Mouse (Mus musculus): ENCODE data around the gene Cers2.

Cers2 gene

DNA sequence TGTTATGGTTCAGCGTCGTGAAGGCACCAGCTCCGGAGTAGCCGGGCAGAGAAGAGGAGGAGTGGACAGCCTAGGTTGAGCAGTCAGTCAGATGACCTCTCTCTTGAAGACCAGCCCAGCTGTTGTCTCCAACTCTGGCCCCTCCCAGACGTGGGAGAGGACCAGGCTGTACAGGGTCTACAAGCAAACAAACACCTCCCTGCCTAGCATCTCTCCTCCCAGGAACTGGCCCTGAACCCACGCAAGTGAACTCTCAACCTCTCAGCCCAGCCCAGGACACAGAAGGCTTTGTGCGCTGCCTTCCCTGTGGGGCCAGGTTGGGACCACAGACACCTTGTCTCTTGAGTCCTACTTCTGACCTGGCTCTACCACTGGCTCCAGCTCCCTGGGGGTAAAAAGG is 7.5 kb upstream of the Cers2 start, which contains the start of gene Anxa9:
Gene Anxa9 (minus strand): TSS at position 77 of the 400 bp plus-strand sequence.
- TF ChIP-seq NANOG (IDR thresholded peaks at IDR 0.05; ENCODE audit: borderline replicate concordance, low read length), result no peak
- H3K4me1 ChIP-seq (replicated peaks; ENCODE audit: low read depth, low read length), result no peaks in the 10 kb centered on the region
- H3K27me3 ChIP-seq (ENCODE audit: insufficient read depth, low read length), result no peaks in the 10 kb centered on the region
- no peak within 1 kb of the TSS; the same call in 1 of the 2 replicates for H3K4me3 ChIP-seq (replicated peaks; ENCODE audit: low read length)
- peaks cover 67% of the 10 kb centered on the region for H3K9me3 ChIP-seq (ENCODE audit: low read length)
- peaks cover 8% of the 10 kb centered on the region; the same call in 1 of the 2 replicates for H3K36me3 ChIP-seq (ENCODE audit: insufficient read depth, low read length)

DNA sequence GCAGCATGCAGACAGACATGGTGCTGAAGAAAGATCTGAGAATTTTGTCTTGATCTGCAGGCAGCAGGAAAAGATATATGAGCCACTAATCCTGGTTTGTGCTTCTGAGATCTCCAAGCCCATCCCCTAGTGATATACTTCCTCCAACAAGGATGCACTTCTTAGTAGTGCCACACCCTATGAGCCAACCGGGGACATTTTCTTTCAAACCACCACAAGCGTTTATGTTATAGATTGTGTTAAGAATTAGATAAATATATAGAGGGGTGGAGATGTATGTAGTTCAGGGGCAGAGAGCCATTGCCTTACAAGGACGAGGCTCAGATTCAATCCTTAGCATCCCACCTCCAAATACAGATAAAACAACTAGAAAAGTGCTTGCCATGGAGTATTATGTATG is 4.1 kb upstream of the Cers2 start:
- Histone ChIP-seq H3K4me3 (replicated peaks; ENCODE audit: low read length) (no peak overlapping the region), H3K27me3 (ENCODE audit: insufficient read depth, low read length) (no peaks in the 10 kb centered on the region), H3K4me1 (replicated peaks; ENCODE audit: low read depth, low read length) (peaks cover 17% of the 10 kb centered on the region), H3K9me3 (ENCODE audit: low read length) (peaks cover 66% of the 10 kb centered on the region), H3K36me3 (ENCODE audit: insufficient read depth, low read length) (peaks cover 8% of the 10 kb centered on the region; the same call in 1 of the 2 replicates)
- TF ChIP-seq NANOG (IDR thresholded peaks at IDR 0.05; ENCODE audit: borderline replicate concordance, low read length), result no peak
- no peak for TF ChIP-seq CTCF (conservative IDR thresholded peaks at IDR 0.05; ENCODE audit: low read length)
- TF ChIP-seq POU5F1 (IDR thresholded peaks at IDR 0.05; ENCODE audit: borderline replicate concordance, low read length), result no peak

DNA sequence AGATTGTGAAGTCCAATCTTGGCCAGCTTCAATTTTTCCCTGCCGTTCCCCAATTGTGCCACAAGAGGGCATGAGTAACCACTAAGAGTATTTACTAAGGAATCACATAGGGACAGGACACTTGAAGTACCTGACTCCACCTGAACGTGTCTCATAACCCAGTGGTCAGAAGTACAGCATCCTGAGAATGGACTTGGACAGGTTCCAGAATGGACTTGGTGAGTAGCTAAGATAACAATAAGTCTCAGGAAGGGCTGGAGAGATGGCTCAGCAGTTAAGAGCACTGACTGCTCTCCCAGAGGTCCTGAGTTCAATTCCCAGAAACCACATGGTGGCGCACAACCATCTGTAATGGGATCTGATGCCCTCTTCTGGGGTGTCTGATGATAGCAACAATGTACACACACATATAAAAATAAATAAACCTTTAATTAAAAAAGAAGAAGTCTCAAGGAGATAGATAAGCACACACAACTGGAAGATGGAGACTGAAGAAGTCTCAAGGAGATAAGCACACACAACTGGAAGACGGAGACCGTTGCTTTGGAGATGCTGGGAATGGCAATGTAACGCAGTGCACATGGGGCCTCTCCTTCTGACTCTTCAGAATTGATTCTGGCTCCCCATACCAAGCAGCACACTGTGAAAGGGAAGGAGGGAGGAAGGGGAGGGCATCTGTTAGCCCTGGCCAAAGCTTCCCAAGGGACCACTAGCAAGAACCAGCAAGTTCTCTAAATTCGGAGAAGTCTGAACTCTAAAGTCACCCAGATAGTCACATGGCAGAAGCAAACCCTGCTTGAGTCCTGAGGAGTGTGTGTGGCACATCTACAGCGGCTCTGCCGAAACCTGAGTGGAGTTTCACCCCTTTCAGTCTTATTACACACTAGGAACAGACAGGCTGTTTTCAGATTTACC is 3.4 kb upstream of the Cers2 start:
- TF ChIP-seq NANOG (IDR thresholded peaks at IDR 0.05; ENCODE audit: borderline replicate concordance, low read length) (no peak), CTCF (conservative IDR thresholded peaks at IDR 0.05; ENCODE audit: low read length) (peak; percentile 58), POU5F1 (IDR thresholded peaks at IDR 0.05; ENCODE audit: borderline replicate concordance, low read length) (no peak)
- H3K27me3 ChIP-seq (ENCODE audit: insufficient read depth, low read length), result no peaks in the 10 kb centered on the region
- peaks cover 23% of the 10 kb centered on the region for H3K4me1 ChIP-seq (replicated peaks; ENCODE audit: low read depth, low read length)
- no peak overlapping the region for H3K4me3 ChIP-seq (replicated peaks; ENCODE audit: low read length)
- H3K9me3 ChIP-seq (ENCODE audit: low read length), result peaks cover 58% of the 10 kb centered on the region
- H3K36me3 ChIP-seq (ENCODE audit: insufficient read depth, low read length), result peaks cover 8% of the 10 kb centered on the region; the same call in 1 of the 2 replicates

DNA sequence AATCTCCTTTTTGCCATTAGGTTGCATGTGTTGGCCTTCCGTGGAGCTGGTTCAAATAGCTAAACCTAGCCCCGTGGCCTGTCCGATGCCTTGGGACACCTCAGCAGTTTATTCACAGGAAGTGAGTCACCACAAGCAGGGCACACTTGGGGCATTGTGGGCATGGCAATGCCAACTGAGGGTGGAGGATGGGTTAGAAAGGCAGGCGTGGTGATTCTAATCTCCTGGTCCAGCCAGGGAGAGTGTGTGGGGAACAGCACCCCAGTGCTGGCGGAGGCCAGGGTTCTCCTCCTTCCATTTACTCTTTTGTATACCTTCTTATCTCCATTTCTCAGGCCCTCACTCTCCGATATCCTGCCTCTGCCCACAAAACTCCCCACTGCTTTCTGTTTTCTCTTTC is 2.0 kb upstream of the Cers2 start:
- H3K36me3 ChIP-seq (ENCODE audit: insufficient read depth, low read length), result peaks cover 8% of the 10 kb centered on the region; the same call in 1 of the 2 replicates
- H3K4me1 ChIP-seq (replicated peaks; ENCODE audit: low read depth, low read length), result peaks cover 36% of the 10 kb centered on the region
- H3K9me3 ChIP-seq (ENCODE audit: low read length), result peaks cover 44% of the 10 kb centered on the region
- no peaks in the 10 kb centered on the region for H3K27me3 ChIP-seq (ENCODE audit: insufficient read depth, low read length)
- H3K4me3 ChIP-seq (replicated peaks; ENCODE audit: low read length), result no peak overlapping the region
- TF ChIP-seq NANOG (IDR thresholded peaks at IDR 0.05; ENCODE audit: borderline replicate concordance, low read length), result no peak
- no peak for TF ChIP-seq POU5F1 (IDR thresholded peaks at IDR 0.05; ENCODE audit: borderline replicate concordance, low read length)
- TF ChIP-seq CTCF (conservative IDR thresholded peaks at IDR 0.05; ENCODE audit: low read length), result no peak

DNA sequence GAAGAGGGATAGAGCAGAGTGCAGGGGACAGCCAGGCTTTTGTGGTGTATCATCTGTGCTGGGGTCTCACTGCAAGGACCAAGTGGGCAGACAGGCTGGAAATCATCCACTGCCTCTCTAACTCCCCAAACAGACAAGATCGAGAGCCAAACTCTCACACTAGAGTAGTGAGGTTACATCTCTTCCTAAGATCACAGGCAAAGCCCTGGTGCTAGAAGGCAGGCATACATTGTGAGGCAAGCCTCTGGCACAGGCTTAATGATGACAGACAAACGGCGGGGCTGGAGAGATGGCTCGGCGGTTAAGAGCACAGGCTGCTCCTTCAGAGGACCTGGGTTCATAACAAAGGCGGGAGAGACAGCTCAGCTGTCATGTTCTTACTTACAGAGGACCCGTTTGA is 1.1 kb upstream of the Cers2 start:
- Histone ChIP-seq H3K9me3 (ENCODE audit: low read length) (peaks cover 36% of the 10 kb centered on the region), H3K4me3 (replicated peaks; ENCODE audit: low read length) (peak overlapping the region; percentile 20; the same call in 1 of the 2 replicates), H3K36me3 (ENCODE audit: insufficient read depth, low read length) (peaks cover 8% of the 10 kb centered on the region; the same call in 1 of the 2 replicates), H3K27me3 (ENCODE audit: insufficient read depth, low read length) (no peaks in the 10 kb centered on the region), H3K4me1 (replicated peaks; ENCODE audit: low read depth, low read length) (peaks cover 45% of the 10 kb centered on the region)
- no peak for TF ChIP-seq CTCF (conservative IDR thresholded peaks at IDR 0.05; ENCODE audit: low read length)
- no peak for TF ChIP-seq NANOG (IDR thresholded peaks at IDR 0.05; ENCODE audit: borderline replicate concordance, low read length)

DNA sequence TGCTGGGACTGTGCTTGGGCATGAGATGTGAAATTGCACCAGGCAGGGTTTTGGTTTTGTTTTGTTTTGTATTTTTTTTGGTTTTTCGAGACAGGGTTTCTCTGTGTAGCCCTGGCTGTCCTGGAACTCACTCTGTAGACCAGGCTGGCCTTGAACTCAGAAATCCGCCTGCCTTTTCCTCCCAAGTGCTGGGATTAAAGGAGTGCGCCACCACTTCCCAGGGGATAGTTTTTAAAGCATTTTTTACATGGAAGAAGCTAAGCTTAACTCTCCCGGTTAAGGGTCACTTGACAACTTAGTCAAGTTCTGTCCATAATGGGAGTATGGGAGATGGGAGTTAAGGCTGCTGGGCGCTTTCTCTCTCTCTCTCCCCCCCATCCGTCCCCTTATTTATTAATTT is 516 bp upstream of the Cers2 start:
- Histone ChIP-seq H3K27me3 (ENCODE audit: insufficient read depth, low read length) (no peaks in the 10 kb centered on the region), H3K4me1 (replicated peaks; ENCODE audit: low read depth, low read length) (peaks cover 51% of the 10 kb centered on the region), H3K4me3 (replicated peaks; ENCODE audit: low read length) (peak overlapping the region; percentile 92), H3K9me3 (ENCODE audit: low read length) (peaks cover 30% of the 10 kb centered on the region), H3K36me3 (ENCODE audit: insufficient read depth, low read length) (peaks cover 10% of the 10 kb centered on the region)
- no peak for TF ChIP-seq CTCF (conservative IDR thresholded peaks at IDR 0.05; ENCODE audit: low read length)
- no peak for TF ChIP-seq POU5F1 (IDR thresholded peaks at IDR 0.05; ENCODE audit: borderline replicate concordance, low read length)
- TF ChIP-seq NANOG (IDR thresholded peaks at IDR 0.05; ENCODE audit: borderline replicate concordance, low read length), result no peak

DNA sequence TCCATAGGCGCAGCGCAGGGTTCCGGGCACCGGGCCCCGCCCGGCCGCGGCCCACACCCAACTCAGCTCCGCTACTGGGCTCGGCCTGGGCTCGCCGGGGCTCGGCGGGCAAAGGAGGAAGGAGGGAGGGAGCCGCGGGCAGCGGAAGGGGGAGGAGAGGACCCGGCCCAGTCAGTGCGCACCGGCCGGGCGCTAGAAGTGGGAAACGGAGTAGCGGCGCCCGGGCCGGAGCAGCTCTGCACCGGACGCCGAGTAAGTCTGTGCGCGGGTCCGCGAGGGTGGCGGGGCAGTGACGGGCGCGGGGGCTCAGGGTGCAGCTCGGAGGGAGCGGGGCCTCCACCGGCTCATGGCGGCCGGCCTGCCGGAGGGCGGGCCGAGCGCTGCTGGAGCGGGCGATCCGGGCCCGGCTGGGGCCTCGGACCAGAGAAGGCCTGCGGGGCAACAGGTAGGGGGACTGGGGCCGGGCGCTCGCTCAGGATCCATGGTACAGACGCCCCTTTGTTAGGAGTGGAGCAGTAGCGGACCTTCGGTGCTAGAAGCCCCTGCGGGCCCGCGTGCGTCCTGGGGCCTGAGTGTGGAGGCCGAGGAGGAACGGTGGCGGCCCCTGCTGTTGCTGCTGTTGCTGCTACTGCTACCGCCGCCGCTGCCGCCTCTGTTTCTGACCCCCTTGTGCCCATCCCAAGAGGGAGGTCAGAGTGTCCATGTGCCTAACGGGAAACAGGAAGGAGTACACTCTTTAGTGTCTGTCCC is 678 bp downstream of the Cers2 start:
- TF ChIP-seq POU5F1 (IDR thresholded peaks at IDR 0.05; ENCODE audit: borderline replicate concordance, low read length) (no peak), NANOG (IDR thresholded peaks at IDR 0.05; ENCODE audit: borderline replicate concordance, low read length) (no peak), CTCF (conservative IDR thresholded peaks at IDR 0.05; ENCODE audit: low read length) (no peak)

DNA sequence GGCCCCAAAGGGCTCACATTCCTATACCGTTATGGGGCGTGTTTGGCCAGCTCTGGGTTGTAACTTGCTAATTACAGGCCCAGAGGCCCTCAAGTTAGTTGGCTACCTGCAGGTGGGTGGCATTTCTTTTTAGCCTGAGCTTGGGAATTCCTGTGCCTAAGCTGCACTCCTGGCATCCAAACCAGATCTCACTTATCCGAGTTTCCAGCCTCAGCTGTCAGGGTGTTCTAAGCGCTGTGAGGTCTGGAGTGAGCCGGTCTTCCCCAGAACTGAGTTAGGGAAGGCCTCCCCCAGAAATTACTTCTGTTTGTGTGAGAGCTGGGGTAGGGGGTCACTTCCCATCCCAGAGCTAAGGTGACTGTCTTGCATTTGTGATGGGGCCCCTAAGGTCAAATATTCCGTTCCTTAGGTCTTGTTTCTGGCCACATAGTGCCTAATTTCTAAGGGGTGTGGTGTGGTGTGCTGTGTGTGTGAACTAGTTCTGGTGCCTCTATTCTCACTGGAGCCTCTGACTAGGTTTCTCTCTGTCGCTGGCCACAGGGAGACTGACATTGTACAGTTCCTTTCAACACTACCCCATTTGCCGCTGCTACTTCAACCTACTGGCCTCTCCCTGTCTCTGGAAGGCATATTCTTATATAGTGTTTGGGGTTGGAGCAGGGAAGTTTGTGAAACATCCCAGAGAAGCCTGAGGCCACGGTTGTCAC is 1.4 kb downstream of the Cers2 start:
- Histone ChIP-seq H3K4me3 (replicated peaks; ENCODE audit: low read length) (peak overlapping the region; percentile 92), H3K4me1 (replicated peaks; ENCODE audit: low read depth, low read length) (peaks cover 70% of the 10 kb centered on the region), H3K9me3 (ENCODE audit: low read length) (peaks cover 11% of the 10 kb centered on the region), H3K27me3 (ENCODE audit: insufficient read depth, low read length) (no peaks in the 10 kb centered on the region), H3K36me3 (ENCODE audit: insufficient read depth, low read length) (peaks cover 29% of the 10 kb centered on the region)
- no peak for TF ChIP-seq POU5F1 (IDR thresholded peaks at IDR 0.05; ENCODE audit: borderline replicate concordance, low read length)
- TF ChIP-seq NANOG (IDR thresholded peaks at IDR 0.05; ENCODE audit: borderline replicate concordance, low read length), result no peak
- no peak for TF ChIP-seq CTCF (conservative IDR thresholded peaks at IDR 0.05; ENCODE audit: low read length)

More for the DNA sequence above, 678 bp downstream of the Cers2 start:
- Histone ChIP-seq H3K4me3 (replicated peaks; ENCODE audit: low read length) (peak overlapping the region; percentile 92), H3K9me3 (ENCODE audit: low read length) (peaks cover 18% of the 10 kb centered on the region), H3K27me3 (ENCODE audit: insufficient read depth, low read length) (no peaks in the 10 kb centered on the region), H3K36me3 (ENCODE audit: insufficient read depth, low read length) (peaks cover 22% of the 10 kb centered on the region), H3K4me1 (replicated peaks; ENCODE audit: low read depth, low read length) (peaks cover 63% of the 10 kb centered on the region)

Data from E14TG2a.4 (cell line).